Mouse (Mus musculus) cerebellum, adult 2 months (tissue): ENCODE measurements around the gene C1s1. TPM values are rescaled to one million over a fixed set of nuclear protein-coding genes. Genes with fewer than 3 reads are reported as not detected.

ENCODE experiments used
- DNase-seq, 2 experiments: peaks; one replicate each; pipeline ENCODE4 v3.0.0; 2021
- H3K27ac ChIP-seq: fragments of 200-500 bp; 2 replicates; pipeline ENCODE4 v1.5.1; 2012; ENCODE audit warnings: low read length, control low read depth, inconsistent platforms; ENCODE audit not compliant: insufficient read depth
- H3K27me3 ChIP-seq: fragments of 200-500 bp; 2 replicates; pipeline ENCODE4 v1.6.1; 2012; ENCODE audit warnings: inconsistent platforms, mild to moderate bottlenecking, low read length, moderate library complexity; ENCODE audit not compliant: control insufficient read depth, insufficient read depth
- H3K4me1 ChIP-seq: fragments of 200-500 bp; 2 replicates; pipeline ENCODE4 v1.6.1; 2011; ENCODE audit warnings: low read length; ENCODE audit not compliant: control insufficient read depth, insufficient read depth
- H3K4me3 ChIP-seq: fragments of 200-500 bp; replicated peaks from 2 replicates; pipeline ENCODE3; 2011; ENCODE audit warnings: mild to moderate bottlenecking, low read depth, low read length, control low read depth; ENCODE audit not compliant: insufficient read depth
- CTCF ChIP-seq: fragments of 200-500 bp; IDR thresholded peaks from 2 replicates; pipeline ENCODE4 v1.5.1; 2011; ENCODE audit warnings: low read depth, mild to moderate bottlenecking, control low read depth, low read length, moderate library complexity, borderline replicate concordance; ENCODE audit not compliant: insufficient read depth
- POLR2A ChIP-seq: fragments of 200-500 bp; IDR thresholded peaks from 2 replicates; pipeline ENCODE4 v1.6.1; 2011; ENCODE audit warnings: low read length, control low read depth, borderline replicate concordance; ENCODE audit not compliant: insufficient read depth
- WGBS: fragments of 180-500 bp; shearing (Covaris S2); methylation state at CpG from one replicate; pipeline ENCODE4 v1.1.7; 2018; 5-methylcytosine and 5-hydroxymethylcytosine counted together
- polyA plus RNA-seq: library from polyadenylated mRNA; depleted of rRNA; stranded (reverse); fragments of >200 nt; gene quantifications from 2 replicates; pipeline ENCODE4 v1.2.3, GENCODE M21; 2012

The C1s1 gene
- polyA plus RNA-seq, 1 experiment = 1.2 TPM

DNA sequence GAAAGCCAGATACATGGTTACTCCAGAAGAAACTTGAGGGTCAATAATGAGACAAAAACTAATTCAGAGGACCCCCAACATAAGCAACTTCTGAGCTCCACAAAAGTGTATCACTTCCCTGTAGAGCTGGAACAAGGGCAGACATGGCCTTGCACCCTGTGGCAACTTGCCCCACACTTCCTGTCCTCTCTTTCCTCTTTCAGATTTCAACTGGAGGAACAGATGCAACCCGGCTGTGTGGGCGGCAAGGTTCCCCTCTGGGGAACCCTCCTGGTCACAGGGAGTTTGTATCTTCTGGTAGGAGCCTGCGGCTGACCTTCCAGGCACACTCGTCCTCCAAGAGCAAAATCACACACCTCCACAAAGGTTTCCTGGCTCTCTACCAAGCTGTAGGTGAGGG lies 37.1 kb downstream of the C1s1 start:
- 32% methylated on average over 4 of the region's 4 CpGs for WGBS
- DNase-seq = peak in 1 of 2 experiments; percentile 21

DNA sequence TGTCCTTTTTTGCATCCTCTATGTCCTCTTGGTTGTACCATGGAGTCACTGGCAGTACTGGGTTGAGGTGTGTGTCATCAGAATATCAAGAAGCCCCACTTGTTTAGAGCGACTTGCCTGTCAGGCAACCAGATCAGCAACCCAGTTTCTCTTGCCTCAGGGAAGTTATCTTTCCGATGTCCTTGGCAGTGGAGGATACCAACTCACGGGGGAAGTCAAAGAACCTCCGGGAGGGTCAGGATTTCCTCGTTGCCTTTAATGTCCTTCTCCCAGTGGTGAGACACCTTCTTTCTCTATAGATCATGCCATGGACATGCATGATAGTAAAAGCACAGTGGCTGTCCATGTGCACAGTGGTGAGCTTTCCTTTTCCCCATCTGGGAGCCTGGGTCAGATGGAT lies 40.1 kb downstream of the C1s1 start:
- no peaks in the 10 kb centered on the region for H3K27me3 ChIP-seq
- H3K4me1 ChIP-seq = 0 out of 2 replicates have a peak, but pooled peaks cover 2% of the 10 kb centered on the region
- 84% methylated on average over 5 of the region's 5 CpGs for WGBS
- DNase-seq = no peak
- TF ChIP-seq POLR2A = no peak
- no peak for TF ChIP-seq CTCF
- no peak overlapping the region for H3K4me3 ChIP-seq
- no peak overlapping the region for H3K27ac ChIP-seq

More for the DNA sequence above, 37.1 kb downstream of the C1s1 start:
- Histone ChIP-seq H3K27me3 (no peaks in the 10 kb centered on the region), H3K4me1 (peaks cover 16% of the 10 kb centered on the region), H3K4me3 (no peak overlapping the region), H3K27ac (no peak overlapping the region)
- TF ChIP-seq POLR2A (no peak), CTCF (no peak)

DNA sequence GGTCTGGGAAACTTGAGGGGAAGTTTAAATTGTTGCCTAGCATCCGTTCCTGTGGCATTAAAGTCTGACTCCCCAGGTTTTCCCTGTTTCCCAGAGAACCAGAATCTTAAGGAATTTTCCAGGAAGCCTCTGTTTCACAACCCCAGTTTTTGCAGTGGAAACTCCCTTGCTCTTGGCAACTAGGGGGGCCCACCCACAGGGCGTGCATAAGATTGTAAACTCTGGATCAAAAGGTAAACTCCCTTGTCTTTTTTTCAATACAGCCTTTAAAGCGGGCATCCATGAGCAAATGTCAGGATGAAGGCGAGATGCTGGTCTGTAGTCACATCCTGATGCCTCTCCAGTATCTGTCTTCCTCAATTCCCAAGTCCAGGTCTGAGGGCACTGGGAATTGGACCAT lies 40.7 kb downstream of the C1s1 start:
- no peaks in the 10 kb centered on the region for H3K4me1 ChIP-seq
- DNase-seq = no peak
- no peak overlapping the region for H3K27ac ChIP-seq
- no peak for TF ChIP-seq CTCF
- TF ChIP-seq POLR2A = no peak
- no peaks in the 10 kb centered on the region for H3K27me3 ChIP-seq
- WGBS = 92% methylated on average over 4 of the region's 4 CpGs
- H3K4me3 ChIP-seq = no peak overlapping the region

DNA sequence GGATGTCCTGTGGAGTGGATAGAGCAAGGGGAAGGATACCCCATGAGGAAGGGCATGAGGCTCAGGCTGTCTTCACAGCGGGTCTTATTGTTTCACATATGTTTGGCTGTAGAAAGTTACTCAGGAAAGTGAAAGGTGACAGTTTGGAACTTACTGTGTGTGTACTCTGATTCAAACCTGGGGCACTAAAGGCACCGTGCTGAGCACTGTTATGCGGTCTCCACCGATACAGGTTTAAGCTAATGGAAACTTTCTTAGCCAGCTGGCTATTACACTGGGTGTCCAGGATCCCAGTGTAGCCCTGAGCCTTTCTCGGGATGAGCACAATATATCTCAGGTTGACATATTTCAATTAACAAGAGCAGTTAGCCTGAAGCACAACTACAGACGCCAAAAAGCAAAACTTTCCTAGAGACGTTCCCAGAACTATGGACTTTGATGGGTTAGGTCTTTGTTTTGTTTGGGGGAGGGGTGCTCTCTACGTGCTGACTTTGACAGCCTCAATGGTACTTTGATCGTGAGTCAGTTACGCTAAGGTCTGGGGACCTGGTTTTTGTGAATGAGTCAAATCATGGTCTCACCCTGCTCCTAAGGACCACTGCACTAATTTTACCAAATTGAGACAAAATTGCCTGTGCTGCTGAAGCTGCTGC lies 42.1 kb downstream of the C1s1 start:
- TF ChIP-seq POLR2A (no peak), CTCF (no peak)
- H3K27me3 ChIP-seq = no peaks in the 10 kb centered on the region
- DNase-seq = no peak
- WGBS = 65% methylated on average over 10 of the region's 10 CpGs
- H3K4me1 ChIP-seq = no peaks in the 10 kb centered on the region
- H3K27ac ChIP-seq = no peak overlapping the region
- no peak overlapping the region for H3K4me3 ChIP-seq

DNA sequence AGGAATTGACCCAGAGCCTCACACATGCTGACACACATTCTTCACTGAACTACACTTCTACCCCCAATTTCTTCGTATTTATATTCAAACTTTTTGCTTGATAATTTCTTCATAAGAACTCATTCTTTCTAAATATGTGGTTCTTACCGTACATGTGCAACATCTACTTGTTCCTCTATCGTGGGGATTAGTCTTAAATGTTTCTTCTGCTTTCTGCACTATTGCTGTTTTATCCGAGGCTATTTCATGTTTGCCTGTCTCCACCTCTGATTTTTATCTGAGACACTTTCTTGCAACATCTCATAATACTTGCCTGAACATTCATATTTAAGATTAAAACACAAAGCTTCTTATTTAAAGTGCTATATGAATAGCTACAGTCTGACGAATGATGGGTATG lies 46.1 kb downstream of the C1s1 start:
- TF ChIP-seq POLR2A (no peak), CTCF (no peak)
- WGBS = 92% methylated on average over 5 of the region's 5 CpGs

DNA sequence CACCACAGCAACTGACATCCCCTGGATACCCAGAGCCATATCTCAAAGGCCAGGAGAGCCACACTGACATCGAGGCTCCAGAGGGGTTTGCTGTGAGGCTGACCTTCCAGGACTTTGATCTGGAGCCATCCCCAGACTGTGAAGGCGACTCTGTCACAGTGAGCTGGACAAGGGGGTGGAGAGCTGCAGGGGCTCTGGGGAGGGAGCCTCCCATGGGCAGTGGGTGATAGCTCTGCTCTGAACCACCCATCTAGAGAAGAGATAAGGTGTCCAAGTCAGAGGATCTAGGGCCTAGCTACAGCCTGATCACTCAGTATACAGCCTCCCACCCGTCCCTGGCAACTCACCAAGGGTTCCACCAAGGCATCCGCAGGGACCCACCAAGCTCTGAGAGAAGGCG lies 48.3 kb downstream of the C1s1 start:
- Histone ChIP-seq H3K4me1 (no peaks in the 10 kb centered on the region; the same call in 1 of the 2 replicates), H3K27ac (no peak overlapping the region), H3K27me3 (no peaks in the 10 kb centered on the region), H3K4me3 (no peak overlapping the region)
- DNase-seq = no peak
- TF ChIP-seq CTCF (no peak), POLR2A (no peak)
- 76% methylated on average over 5 of the region's 5 CpGs for WGBS

More for the DNA sequence above, 46.1 kb downstream of the C1s1 start:
- Histone ChIP-seq H3K4me1 (no peaks in the 10 kb centered on the region; the same call in 1 of the 2 replicates), H3K4me3 (no peak overlapping the region), H3K27ac (no peak overlapping the region), H3K27me3 (no peaks in the 10 kb centered on the region)
- no peak for DNase-seq

DNA sequence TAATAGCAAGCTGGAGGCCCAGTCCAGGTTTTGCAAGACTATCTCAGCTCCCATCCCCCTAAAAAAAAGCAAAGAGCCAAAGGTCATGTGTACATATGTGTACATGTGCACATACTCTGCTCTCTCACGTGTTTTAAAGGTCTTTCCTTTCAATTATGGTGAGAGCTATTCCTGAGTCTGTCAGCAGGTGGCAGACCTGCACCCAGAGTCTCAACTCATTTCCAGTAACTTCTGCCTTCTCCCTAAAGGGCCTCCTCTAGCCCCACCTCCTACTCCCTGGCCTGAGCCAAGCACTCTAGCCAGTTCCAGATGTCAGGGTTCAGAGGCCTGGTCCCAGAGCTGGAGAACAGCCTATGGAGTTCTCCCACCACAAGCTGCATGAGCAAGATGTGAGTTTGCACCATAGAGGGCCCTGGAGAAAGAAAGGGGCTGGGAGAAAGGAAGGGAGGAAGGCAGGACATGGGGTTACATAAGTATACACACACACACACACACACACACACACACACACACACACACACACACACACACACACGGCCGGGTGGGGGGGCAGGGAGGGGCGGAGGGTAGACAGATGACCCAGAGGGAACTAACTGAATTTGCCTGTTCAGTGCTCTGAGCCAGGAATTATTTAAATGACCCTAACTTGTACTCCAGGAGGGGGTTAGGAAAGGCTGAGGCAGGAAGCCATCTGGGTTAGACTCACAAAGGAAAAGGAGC lies 49.2 kb downstream of the C1s1 start, which contains the start of gene C1rl:
C1rl (plus strand) TSS at position 272 of the 720 bp plus-strand sequence.
- Histone ChIP-seq H3K27me3 (no peaks in the 10 kb centered on the region), H3K4me3 (no peak within 1 kb of the TSS), H3K4me1 (no peaks in the 10 kb centered on the region; the same call in 1 of the 2 replicates), H3K27ac (no peak within 1 kb of the TSS)
- 59% methylated on average over 4 of the region's 4 CpGs for WGBS
- peak; percentile 68 to 74 for DNase-seq
- TF ChIP-seq CTCF (peak; percentile 70), POLR2A (no peak)

DNA sequence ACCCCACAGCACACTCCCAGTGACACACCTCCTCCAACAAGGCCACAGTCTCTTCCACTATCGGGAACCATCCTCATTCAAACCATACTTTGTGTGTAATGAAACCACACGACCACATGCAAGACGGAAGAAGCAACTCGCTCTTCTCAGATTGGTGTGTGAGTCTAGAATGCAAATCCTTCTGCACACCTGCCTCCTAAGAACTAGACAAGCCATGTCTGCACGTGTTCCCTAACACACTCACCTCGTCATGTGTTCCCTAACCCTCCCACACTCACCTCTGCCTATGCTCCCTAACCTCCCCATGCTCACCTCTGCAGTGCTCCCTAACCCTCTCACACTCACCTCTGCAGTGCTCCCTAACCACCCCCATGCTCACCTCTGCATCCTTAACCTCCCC lies 50.7 kb downstream of the C1s1 start:
- Histone ChIP-seq H3K27me3 (no peaks in the 10 kb centered on the region), H3K4me1 (no peaks in the 10 kb centered on the region; the same call in 1 of the 2 replicates), H3K27ac (no peak overlapping the region), H3K4me3 (no peak overlapping the region)
- no peak for DNase-seq
- TF ChIP-seq CTCF (no peak), POLR2A (no peak)
- WGBS = 78% methylated on average over 6 of the region's 6 CpGs
